Mouse (Mus musculus) liver, adult 2 months (tissue): ENCODE measurements at regions not wholly inside any gene's neighbourhood (a gene's known extent, or its start where the extent isn't known, plus 50 kb on each side); places are given as distances from the start of the nearest gene placed in this dataset.

ENCODE experiments used
- DNase-seq: peaks from one replicate; pipeline ENCODE4 v3.0.0-alpha.2; 2011; ENCODE audit warnings: low read depth, low spot score; ENCODE audit errors: extremely low read depth
- H3K27ac ChIP-seq: fragments of 200-500 bp; replicated peaks from 2 replicates; pipeline ENCODE4 v1.5.1; 2012; ENCODE audit warnings: low read depth, mild to moderate bottlenecking, control low read depth, inconsistent platforms, low read length; ENCODE audit not compliant: insufficient read depth
- H3K27me3 ChIP-seq: fragments of 200-500 bp; 2 replicates; pipeline ENCODE4 v1.6.1; 2012; ENCODE audit warnings: mild to moderate bottlenecking, moderate library complexity, low read length, inconsistent platforms; ENCODE audit not compliant: control insufficient read depth, insufficient read depth
- H3K36me3 ChIP-seq: fragments of 200-500 bp; 2 replicates; pipeline ENCODE4 v1.6.1; 2012; ENCODE audit warnings: low read length, inconsistent platforms; ENCODE audit not compliant: control insufficient read depth, insufficient read depth
- H3K4me1 ChIP-seq: fragments of 200-500 bp; 2 replicates; pipeline ENCODE4 v1.6.1; 2011; ENCODE audit warnings: low read length; ENCODE audit not compliant: control insufficient read depth, insufficient read depth
- H3K4me3 ChIP-seq: fragments of 200-500 bp; 2 replicates; pipeline ENCODE4 v1.5.1; 2011; ENCODE audit warnings: low read depth, mild to moderate bottlenecking, control low read depth, low read length, moderate library complexity; ENCODE audit not compliant: insufficient read depth
- H3K79me2 ChIP-seq: fragments of 200-500 bp; 2 replicates; pipeline ENCODE4 v1.6.1; 2012; ENCODE audit warnings: inconsistent platforms, mild to moderate bottlenecking, low read length, moderate library complexity; ENCODE audit not compliant: control insufficient read depth, insufficient read depth
- H3K9ac ChIP-seq: fragments of 200-500 bp; 2 replicates; pipeline ENCODE4 v1.6.1; 2012; ENCODE audit warnings: low read depth, mild to moderate bottlenecking, control low read depth, inconsistent platforms, low read length
- CTCF ChIP-seq: fragments of 200-500 bp; IDR thresholded peaks from 2 replicates; pipeline ENCODE4 v1.5.1; 2011; ENCODE audit warnings: low read depth, low read length, control low read depth
- POLR2A ChIP-seq: fragments of 200-500 bp; IDR thresholded peaks from 2 replicates; pipeline ENCODE4 v1.6.1; 2011; ENCODE audit warnings: low read length, control low read depth; ENCODE audit not compliant: insufficient read depth; ENCODE audit errors: extremely low read depth
- WGBS: fragments of 180-500 bp; shearing (Covaris S2); methylation state at CpG from one replicate; pipeline ENCODE4 v1.1.7; 2018; 5-methylcytosine and 5-hydroxymethylcytosine counted together

DNA sequence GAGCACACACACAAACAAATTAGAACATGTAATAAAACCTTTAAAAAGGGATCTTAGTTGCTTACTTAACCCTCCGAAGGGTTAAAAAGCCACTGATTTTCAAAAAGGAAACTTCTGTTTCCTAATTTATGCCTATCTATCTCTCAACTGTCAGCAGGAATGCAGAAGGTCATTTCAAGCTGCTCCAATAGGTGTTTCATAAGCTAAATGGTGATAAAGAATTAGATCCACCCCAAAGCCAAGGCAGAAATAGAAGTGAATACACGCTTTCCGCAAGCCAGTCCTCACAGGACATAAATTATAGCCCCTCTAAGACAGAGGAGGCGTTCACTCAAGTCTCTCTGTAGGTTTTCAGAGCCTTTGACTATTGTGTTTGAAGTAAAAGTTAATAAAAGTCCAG, 112.2 kb downstream of the Rab11fip2 start:
- no peaks in the 10 kb centered on the region for H3K36me3 ChIP-seq
- H3K27ac ChIP-seq: no peak overlapping the region
- DNase-seq: no peak
- no peaks in the 10 kb centered on the region for H3K4me1 ChIP-seq
- 74% methylated on average over 4 of the region's 4 CpGs for WGBS
- no peaks in the 10 kb centered on the region; the same call in 1 of the 2 replicates for H3K27me3 ChIP-seq
- no peak overlapping the region for H3K4me3 ChIP-seq
- no peak overlapping the region for H3K9ac ChIP-seq
- no peaks in the 10 kb centered on the region for H3K79me2 ChIP-seq
- TF ChIP-seq POLR2A (no peak), CTCF (no peak)

DNA sequence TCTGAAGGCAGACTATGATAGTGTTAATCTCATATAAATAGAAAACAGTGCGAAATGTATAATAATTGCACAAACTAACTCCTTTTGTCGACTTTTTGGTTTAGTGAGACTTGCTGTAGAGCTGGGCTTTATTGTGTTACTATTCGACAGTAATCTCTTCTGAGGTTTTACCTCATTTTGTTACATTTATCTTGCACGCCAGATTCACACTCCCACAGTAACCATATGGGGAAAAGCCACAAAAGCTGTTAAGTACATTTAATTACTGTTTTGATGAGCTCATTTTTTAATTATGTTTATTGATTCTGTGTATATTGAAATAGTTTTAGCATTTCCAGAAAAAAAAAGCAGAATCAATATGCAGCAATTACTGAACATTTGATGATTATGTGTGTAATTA, 106.3 kb downstream of the Rab11fip2 start:
- no peaks in the 10 kb centered on the region for H3K79me2 ChIP-seq
- no peak overlapping the region for H3K27ac ChIP-seq
- TF ChIP-seq CTCF (no peak), POLR2A (no peak)
- WGBS: 80% methylated on average over 4 of the region's 4 CpGs
- no peaks in the 10 kb centered on the region; the same call in 1 of the 2 replicates for H3K27me3 ChIP-seq
- no peaks in the 10 kb centered on the region for H3K4me1 ChIP-seq
- no peak overlapping the region for H3K9ac ChIP-seq
- H3K36me3 ChIP-seq: no peaks in the 10 kb centered on the region
- no peak overlapping the region for H3K4me3 ChIP-seq
- no peak for DNase-seq

DNA sequence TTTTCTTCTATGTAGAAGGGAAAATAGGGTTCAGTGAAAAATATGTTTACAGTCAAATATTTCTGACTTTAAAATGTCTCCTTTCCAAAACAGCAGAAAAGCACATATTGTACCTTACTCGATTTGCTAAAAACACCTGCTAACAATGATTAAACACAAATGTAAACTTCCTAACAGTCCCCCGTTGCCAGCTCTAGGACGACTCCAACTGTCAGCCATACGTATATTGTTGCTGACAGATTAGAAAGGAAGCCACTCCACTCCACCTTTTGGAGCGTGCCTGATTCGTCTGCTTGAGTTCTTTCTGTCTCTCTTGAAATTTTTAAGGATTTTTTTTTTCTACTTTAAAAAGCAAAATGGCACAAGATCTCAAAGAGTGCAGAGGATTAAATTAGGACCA, 105.8 kb downstream of the Rab11fip2 start:
- TF ChIP-seq CTCF (no peak), POLR2A (no peak)
- no peak for DNase-seq
- Histone ChIP-seq H3K27ac (no peak overlapping the region), H3K4me1 (no peaks in the 10 kb centered on the region), H3K27me3 (no peaks in the 10 kb centered on the region; the same call in 1 of the 2 replicates), H3K79me2 (no peaks in the 10 kb centered on the region), H3K9ac (no peak overlapping the region), H3K4me3 (no peak overlapping the region), H3K36me3 (no peaks in the 10 kb centered on the region)
- 52% methylated on average over 6 of the region's 6 CpGs for WGBS

DNA sequence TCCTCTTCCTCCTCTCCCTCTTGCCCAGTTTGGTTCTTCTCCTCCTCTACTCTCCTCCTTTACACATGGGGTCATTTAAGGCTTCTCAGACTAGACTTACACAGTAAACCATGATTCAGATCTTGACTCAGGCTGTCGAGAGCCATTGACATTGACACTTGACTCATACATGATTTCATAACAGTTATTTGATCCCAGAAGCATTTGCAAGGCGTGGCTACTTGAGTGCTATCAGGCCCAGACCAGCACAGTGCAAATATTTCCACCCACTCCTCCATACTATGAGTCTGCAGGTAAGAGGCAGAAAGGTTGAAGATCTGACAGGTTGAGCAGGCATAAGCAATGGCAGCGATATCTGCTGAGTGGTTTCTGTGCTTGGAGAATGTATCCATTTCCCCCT, 99.2 kb downstream of the Rab11fip2 start:
- no peak overlapping the region for H3K27ac ChIP-seq
- DNase-seq: no peak
- TF ChIP-seq CTCF (no peak), POLR2A (no peak)
- no peak overlapping the region for H3K4me3 ChIP-seq
- 72% methylated on average over 3 of the region's 3 CpGs for WGBS
- no peaks in the 10 kb centered on the region for H3K27me3 ChIP-seq
- no peaks in the 10 kb centered on the region for H3K79me2 ChIP-seq
- no peak overlapping the region for H3K9ac ChIP-seq
- no peaks in the 10 kb centered on the region for H3K4me1 ChIP-seq
- H3K36me3 ChIP-seq: no peaks in the 10 kb centered on the region

GRCm38 (mm10) chr19:59846807-59847206, 96.6 kb downstream of the Rab11fip2 start:
- Histone ChIP-seq H3K27ac (no peak overlapping the region), H3K36me3 (no peaks in the 10 kb centered on the region), H3K4me1 (no peaks in the 10 kb centered on the region), H3K4me3 (no peak overlapping the region), H3K9ac (no peak overlapping the region), H3K27me3 (no peaks in the 10 kb centered on the region), H3K79me2 (no peaks in the 10 kb centered on the region)
- TF ChIP-seq POLR2A: no peak
- no peak for TF ChIP-seq CTCF
- 83% methylated on average over 1 of the region's 1 CpGs for WGBS
- DNase-seq: no peak

GRCm38 (mm10) chr19:59850696-59851095, 92.8 kb downstream of the Rab11fip2 start:
- Histone ChIP-seq H3K36me3 (no peaks in the 10 kb centered on the region), H3K4me1 (no peaks in the 10 kb centered on the region), H3K79me2 (no peaks in the 10 kb centered on the region), H3K9ac (no peak overlapping the region), H3K27me3 (no peaks in the 10 kb centered on the region), H3K27ac (no peak overlapping the region), H3K4me3 (no peak overlapping the region)
- TF ChIP-seq CTCF (no peak), POLR2A (no peak)
- 59% methylated on average over 5 of the region's 5 CpGs for WGBS
- DNase-seq: no peak
